Mouse (Mus musculus): ENCODE measurements around the gene Sh2d3c. TPM values are rescaled to one million over a fixed set of nuclear protein-coding genes. Genes with fewer than 3 reads are reported as not detected.

The Sh2d3c gene
- 15.5 TPM for polyA plus RNA-seq (2015; fragmentation: Illumina TruSeq; extraction: RNeasy Lipid Tissue Mini Kit (QIAGEN cat#74804); ENCODE audit: low read depth, low replicate concordance)

DNA sequence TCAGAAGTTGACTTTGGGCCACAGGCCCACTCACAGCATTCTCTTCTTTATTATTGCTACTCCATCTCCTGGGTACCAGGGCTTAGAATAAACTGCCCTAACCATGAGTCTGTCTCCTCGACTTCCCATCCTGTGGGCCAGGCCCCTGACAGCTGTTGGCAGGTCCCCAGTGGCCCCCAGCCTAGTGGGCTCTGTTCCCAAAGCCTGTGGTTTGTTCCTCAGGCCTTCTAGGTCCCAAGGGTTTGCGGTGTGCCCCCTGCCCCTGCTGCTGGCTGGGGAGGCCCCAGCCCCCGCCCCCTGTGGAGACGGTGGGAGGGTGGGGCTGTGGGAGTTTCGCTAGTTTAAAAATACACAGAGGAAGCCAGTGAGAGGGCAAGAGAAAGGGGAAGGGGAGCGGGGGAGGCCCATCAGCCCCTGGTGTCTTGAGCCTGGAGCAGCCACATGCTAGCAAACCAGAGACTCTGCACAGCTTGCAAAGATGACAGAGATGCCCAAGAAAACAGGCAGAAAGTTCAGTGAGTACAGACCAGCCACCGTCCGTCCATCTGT lies at the start of gene Sh2d3c:
Sh2d3c (plus strand) TSS at position 375 of the 549 bp plus-strand sequence.

DNA sequence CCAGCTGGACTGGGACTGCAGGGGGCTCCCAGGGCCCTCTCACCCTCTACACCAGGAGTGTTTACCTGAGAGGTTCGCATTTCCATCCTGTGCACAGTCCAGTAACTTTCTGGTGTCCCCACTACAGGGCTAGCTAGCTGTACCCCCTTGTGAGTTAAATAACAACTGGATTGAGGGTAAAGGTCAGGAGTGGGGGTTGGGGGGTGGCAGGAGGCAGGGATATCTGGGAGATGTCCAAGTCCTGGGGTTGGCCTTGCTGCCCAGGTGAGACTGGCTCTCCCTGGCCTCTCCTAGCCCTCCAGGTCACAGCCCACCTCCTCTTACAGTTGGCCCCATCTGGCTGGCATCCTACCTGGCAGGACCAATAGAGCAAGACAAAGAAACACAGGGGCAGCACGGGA lies 16.8 kb upstream of the Sh2d3c start, which contains the start of gene Fpgs:
Fpgs (minus strand) TSS at position 125 of the 401 bp plus-strand sequence.

DNA sequence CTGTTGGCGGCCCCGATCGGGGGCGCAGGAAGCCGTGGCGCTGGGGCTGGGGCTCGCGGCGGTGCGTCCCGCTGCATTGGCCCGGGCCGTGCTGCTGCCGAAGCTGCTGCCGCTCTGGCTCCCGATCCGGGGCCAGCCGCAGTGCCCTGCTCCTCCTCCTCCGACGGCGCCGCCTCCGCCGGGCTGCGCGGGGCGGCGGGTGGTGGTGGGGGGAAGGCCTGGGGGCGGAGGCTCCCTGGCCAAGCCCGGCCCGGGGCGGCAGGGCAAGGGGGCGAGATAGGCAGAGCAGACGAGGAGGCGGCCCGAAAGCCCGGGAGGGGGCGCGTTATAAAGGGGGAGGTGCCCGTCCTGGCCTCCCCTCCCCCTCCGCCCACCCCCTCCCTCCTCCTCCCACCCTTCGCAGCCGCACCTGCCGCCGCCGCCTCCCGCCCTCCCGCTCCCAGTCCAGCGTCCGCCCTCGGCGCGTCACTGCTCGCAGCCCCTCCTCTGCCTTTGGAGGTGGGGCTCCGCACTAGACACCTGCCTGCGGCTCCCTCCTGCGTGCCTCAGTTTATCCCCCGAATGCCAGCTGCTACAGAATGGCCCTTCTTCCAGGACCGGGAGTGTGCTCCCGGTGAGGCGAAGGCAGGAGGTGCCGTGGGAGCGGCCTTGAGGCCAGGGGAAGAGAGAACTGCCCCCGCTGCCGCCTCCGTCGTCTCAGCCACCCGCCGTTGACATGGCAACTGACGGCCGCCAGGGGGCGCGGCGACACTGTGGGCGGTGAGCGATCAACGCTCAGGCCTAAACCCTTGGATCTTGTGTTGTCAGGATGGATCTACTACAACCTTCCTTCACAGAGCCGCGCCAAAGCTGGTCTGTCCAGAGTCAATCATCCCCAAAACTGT lies 7.7 kb upstream of the Sh2d3c start, which contains the start of gene Cdk9:
Cdk9 (minus strand) TSS at position 143 of the 884 bp plus-strand sequence.

DNA sequence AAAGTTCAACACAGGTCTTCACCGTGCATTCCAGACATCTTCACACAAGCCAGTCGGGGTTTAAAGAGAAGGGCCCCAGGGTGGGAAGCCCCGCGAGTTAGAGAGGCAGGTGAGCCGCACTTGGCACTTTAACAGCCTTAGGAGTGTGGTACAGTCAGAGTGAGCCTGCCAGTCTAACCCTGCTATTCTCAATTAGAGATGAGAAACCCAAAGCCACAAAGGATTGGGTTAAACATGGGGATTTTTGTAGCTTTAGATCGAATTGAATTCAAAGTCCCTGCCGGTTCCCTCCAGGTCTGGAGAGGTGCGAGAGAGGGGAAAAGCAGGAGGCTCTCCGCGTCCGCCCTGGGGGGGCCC lies 20.0 kb downstream of the Sh2d3c start, which contains the start of gene 6330409D20Rik:
6330409D20Rik (minus strand) TSS at position 101 of the 357 bp plus-strand sequence.

DNA sequence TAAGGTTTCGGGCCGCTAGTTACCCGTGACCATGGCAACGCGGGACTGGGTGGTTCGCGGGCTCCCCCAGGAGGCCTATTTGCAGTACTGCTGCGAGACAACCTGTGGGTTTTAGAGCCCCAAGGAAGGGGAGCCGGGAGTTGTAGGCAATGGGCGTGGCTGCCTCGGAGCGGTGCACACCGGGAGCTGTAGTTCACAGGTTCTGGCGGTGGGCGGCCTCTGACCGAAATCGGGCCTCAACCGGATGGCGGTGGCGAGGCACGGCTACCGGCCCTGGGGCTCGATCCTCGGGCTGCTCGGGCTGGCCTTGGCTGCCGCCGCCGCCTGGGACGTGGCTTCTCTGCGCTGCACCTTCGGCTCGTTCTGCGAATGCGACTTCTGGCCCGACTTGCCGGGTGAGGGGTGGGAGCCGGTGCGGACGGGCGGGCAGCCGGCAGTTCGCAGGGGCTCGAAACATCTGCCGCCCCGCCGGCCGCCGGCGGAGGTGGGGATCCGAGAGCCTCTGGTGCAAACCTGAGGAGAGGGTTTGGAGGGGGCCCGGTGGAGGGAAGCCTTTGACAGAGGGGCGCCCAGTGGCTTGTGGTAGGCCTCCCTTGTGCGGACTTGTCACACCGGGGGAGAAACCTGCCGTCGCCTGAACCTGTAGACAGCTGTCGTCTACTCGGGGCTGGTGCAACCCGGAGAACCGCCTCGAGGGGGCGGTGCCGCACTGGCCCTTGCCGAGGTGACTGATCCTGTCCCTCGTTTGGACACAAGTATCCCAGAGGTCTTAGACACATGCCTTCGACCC lies 36.4 kb downstream of the Sh2d3c start, which contains the start of gene Tor2a:
Tor2a (plus strand) TSS at position 179 of the 790 bp plus-strand sequence.

DNA sequence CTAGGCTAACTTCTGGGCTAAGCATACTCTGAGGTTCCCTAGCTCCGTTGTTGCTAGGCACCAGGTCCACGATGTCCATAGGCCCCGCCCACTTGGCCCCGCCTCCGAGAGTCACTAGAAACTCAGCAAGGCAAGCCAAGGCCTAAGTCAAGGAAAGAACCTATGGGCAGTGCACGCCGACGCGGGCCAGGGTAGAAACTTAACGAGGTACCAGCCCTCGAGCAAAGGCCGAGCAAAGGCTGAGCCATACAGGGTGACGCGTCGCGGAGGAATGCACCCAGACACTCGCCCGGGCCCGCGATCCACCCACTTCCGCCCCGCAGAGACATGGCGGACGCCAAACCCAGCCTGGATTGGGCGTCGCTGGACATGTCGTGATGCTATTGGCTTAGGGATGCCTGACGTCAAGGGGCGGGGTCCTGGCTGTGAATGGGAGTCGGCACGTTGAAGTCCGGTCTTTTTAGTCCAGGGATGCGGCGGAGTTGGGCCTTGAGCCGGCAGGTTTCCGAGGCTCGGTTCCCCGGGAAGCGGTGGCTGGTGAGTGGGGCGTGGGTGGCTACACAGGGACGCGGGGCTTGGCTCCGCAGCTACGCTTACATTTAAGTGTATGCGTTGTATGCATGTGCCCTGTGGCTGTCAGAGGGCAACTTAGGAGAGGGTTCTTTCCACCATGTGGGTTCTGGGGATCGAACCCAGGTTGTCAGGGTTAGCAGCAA lies 54.7 kb downstream of the Sh2d3c start, which contains the start of the genes Ttc16 and Ptrh1:
Ttc16 (minus strand) TSS at position 275 of the 716 bp plus-strand sequence.
Ptrh1 (plus strand) TSS at position 428 of the 716 bp plus-strand sequence.

DNA sequence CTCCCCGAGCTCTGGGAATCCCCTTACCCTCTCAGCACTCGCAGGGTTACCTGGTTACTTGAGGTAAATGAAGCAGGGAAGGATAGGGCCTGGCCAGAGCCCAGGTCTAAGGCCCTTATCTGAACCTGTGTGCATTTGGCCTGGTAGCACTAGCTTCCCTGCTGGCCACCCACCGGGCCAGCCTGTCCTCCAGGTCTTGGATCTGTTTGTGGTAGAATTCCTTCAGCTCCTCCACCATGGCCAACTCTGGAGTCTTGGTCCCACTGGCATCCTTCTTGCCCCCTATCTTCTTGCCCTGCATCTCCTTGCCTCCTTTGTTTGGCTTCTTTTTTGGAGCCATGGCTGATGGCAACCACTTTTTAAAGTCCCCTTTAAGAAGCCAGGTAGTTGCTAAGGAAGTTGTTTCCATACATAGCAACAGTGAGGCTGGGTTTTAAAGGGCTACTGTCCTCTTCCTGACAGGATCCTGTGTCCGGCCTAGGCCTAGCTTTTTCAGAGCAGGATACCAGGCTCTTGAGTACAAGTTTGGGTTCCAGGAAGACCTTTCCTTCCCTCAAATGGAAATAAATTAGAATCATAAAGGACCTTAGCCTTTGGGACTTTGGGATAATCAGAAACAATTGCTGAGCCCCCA lies 63.3 kb downstream of the Sh2d3c start, which contains the start of gene Cfap157:
Cfap157 (minus strand) TSS at position 381 of the 634 bp plus-strand sequence.

Other genes with a start within 250 kb of the Sh2d3c start
- gene Fam102a, start 185.7 kb upstream of the Sh2d3c start, polyA plus RNA-seq (2015; fragmentation: Illumina TruSeq; extraction: RNeasy Lipid Tissue Mini Kit (QIAGEN cat#74804); ENCODE audit: low read depth, low replicate concordance): 45.6 TPM
- 99.3 TPM for gene Dpm2, start 150.2 kb upstream of the Sh2d3c start, polyA plus RNA-seq (2015; fragmentation: Illumina TruSeq; extraction: RNeasy Lipid Tissue Mini Kit (QIAGEN cat#74804); ENCODE audit: low read depth, low replicate concordance)
- 10.5 TPM for gene Pip5kl1, start 146.3 kb upstream of the Sh2d3c start, polyA plus RNA-seq (2015; fragmentation: Illumina TruSeq; extraction: RNeasy Lipid Tissue Mini Kit (QIAGEN cat#74804); ENCODE audit: low read depth, low replicate concordance)
- gene 9430097D07Rik, start 145.4 kb upstream of the Sh2d3c start, polyA plus RNA-seq (2015; fragmentation: Illumina TruSeq; extraction: RNeasy Lipid Tissue Mini Kit (QIAGEN cat#74804); ENCODE audit: low read depth, low replicate concordance): 0.71 TPM
- gene St6galnac4, start 134.0 kb upstream of the Sh2d3c start, polyA plus RNA-seq (2015; fragmentation: Illumina TruSeq; extraction: RNeasy Lipid Tissue Mini Kit (QIAGEN cat#74804); ENCODE audit: low read depth, low replicate concordance): 30.5 TPM
- 122 TPM for gene St6galnac6, start 121.3 kb upstream of the Sh2d3c start, polyA plus RNA-seq (2015; fragmentation: Illumina TruSeq; extraction: RNeasy Lipid Tissue Mini Kit (QIAGEN cat#74804); ENCODE audit: low read depth, low replicate concordance)
- 123 TPM for gene Ak1, start 99.3 kb upstream of the Sh2d3c start, polyA plus RNA-seq (2015; fragmentation: Illumina TruSeq; extraction: RNeasy Lipid Tissue Mini Kit (QIAGEN cat#74804); ENCODE audit: low read depth, low replicate concordance)
- 20.2 TPM for gene Eng, start 74.5 kb upstream of the Sh2d3c start, polyA plus RNA-seq (2015; fragmentation: Illumina TruSeq; extraction: RNeasy Lipid Tissue Mini Kit (QIAGEN cat#74804); ENCODE audit: low read depth, low replicate concordance)
- gene Fpgs, start 16.9 kb upstream of the Sh2d3c start, polyA plus RNA-seq (2015; fragmentation: Illumina TruSeq; extraction: RNeasy Lipid Tissue Mini Kit (QIAGEN cat#74804); ENCODE audit: low read depth, low replicate concordance): 8.9 TPM
- gene Cdk9, start 8.0 kb upstream of the Sh2d3c start, polyA plus RNA-seq (2015; fragmentation: Illumina TruSeq; extraction: RNeasy Lipid Tissue Mini Kit (QIAGEN cat#74804); ENCODE audit: low read depth, low replicate concordance): 127 TPM
- 2.6 TPM for gene 6330409D20Rik, start 20.0 kb downstream of the Sh2d3c start, polyA plus RNA-seq (2015; fragmentation: Illumina TruSeq; extraction: RNeasy Lipid Tissue Mini Kit (QIAGEN cat#74804); ENCODE audit: low read depth, low replicate concordance)
- gene Tor2a, start 36.2 kb downstream of the Sh2d3c start, polyA plus RNA-seq (2015; fragmentation: Illumina TruSeq; extraction: RNeasy Lipid Tissue Mini Kit (QIAGEN cat#74804); ENCODE audit: low read depth, low replicate concordance): 35.2 TPM
- gene Ttc16, start 54.6 kb downstream of the Sh2d3c start, polyA plus RNA-seq (2015; fragmentation: Illumina TruSeq; extraction: RNeasy Lipid Tissue Mini Kit (QIAGEN cat#74804); ENCODE audit: low read depth, low replicate concordance): 1.5 TPM
- 6.8 TPM for gene Ptrh1, start 54.7 kb downstream of the Sh2d3c start, polyA plus RNA-seq (2015; fragmentation: Illumina TruSeq; extraction: RNeasy Lipid Tissue Mini Kit (QIAGEN cat#74804); ENCODE audit: low read depth, low replicate concordance)
- gene Cfap157, start 63.4 kb downstream of the Sh2d3c start, polyA plus RNA-seq (2015; fragmentation: Illumina TruSeq; extraction: RNeasy Lipid Tissue Mini Kit (QIAGEN cat#74804); ENCODE audit: low read depth, low replicate concordance): 1.3 TPM
- 506 TPM for gene Stxbp1, start 126.2 kb downstream of the Sh2d3c start, polyA plus RNA-seq (2015; fragmentation: Illumina TruSeq; extraction: RNeasy Lipid Tissue Mini Kit (QIAGEN cat#74804); ENCODE audit: low read depth, low replicate concordance)
- gene Fam129b, start 155.1 kb downstream of the Sh2d3c start, polyA plus RNA-seq (2015; fragmentation: Illumina TruSeq; extraction: RNeasy Lipid Tissue Mini Kit (QIAGEN cat#74804); ENCODE audit: low read depth, low replicate concordance): 19.9 TPM
- 710 TPM for gene Rpl12, start 240.5 kb downstream of the Sh2d3c start, polyA plus RNA-seq (2015; fragmentation: Illumina TruSeq; extraction: RNeasy Lipid Tissue Mini Kit (QIAGEN cat#74804); ENCODE audit: low read depth, low replicate concordance)
- 26.3 TPM for gene Lrsam1, start 240.6 kb downstream of the Sh2d3c start, polyA plus RNA-seq (2015; fragmentation: Illumina TruSeq; extraction: RNeasy Lipid Tissue Mini Kit (QIAGEN cat#74804); ENCODE audit: low read depth, low replicate concordance)